Mouse (Mus musculus) adrenal gland, postnatal 25 days (tissue): ENCODE measurements around the gene Ddx10. TPM values are rescaled to one million over a fixed set of nuclear protein-coding genes. Genes with fewer than 3 reads are reported as not detected.
A peak's percentile ranks its signal among the peaks of the same experiment; 100 is the strongest.

ENCODE experiments used
- DNase-seq: peaks from one replicate; pipeline ENCODE4 v3.0.0; 2021; ENCODE audit warnings: mixed read lengths
- long read RNA-seq: library from polyadenylated mRNA; stranded (forward); transcript quantifications from one replicate; pipeline ENCODE4 v2.0.0, GENCODE M21; 2021
- total RNA-seq: library from RNA; stranded (reverse); gene quantifications from 2 replicates; pipeline ENCODE4 v1.2.3, GENCODE M21; 2021

Ddx10 gene
- 19.6 and 20.5 TPM in 2 replicates for total RNA-seq
- long read RNA-seq, transcript Ddx10-201 (18 exons, 3,128 nt) = major isoform, 31 of 37 reads
- long read RNA-seq, partial matches to known transcripts = 4 of 37 reads
- long read RNA-seq, other reads (novel, unspliced or antisense) = 2 of 37 reads

DNA sequence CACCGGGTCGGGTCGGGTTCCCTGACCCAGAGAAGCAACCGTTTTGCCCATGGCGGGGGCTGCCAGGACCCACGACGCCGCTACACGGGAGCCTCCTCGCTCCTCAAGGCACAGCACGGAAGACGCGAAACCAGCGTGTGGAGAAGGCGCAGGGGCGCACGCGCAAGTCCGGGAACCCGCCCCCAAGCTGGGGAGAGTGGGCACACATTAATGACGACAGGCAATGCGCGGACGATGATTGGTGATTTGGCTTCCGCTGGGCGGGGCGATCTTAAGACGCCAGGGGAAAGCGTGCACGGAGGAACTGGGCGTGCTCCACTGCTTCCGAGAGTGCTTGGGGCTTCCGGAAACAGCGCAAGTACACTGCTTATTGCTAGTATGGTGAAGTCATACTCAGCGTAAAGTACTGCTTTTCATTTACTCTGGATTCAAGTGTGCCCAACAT, at the start of gene Ddx10:
Ddx10 (minus strand) TSS at position 101 of the 445 bp plus-strand sequence.
- peak; percentile 96 for DNase-seq

DNA sequence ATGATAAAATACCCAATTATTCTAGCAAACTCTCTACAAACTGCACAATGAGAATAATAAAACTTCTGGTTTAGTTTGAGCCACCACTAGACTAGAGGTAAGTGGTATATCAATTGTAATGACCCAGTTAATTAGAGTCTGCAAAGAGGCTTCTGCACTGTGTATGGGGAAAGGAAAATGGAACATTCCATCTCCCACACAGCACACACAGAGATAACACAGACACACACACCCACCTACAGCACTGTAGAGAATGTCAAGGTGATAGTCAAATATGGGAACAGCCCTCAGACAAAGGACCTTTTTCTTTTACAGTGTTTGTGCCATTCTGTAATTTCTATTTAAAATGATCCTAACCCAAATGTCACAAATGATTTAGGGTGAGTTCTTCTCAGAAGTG, 45.0 kb upstream of the Ddx10 start:
- DNase-seq = no peak

DNA sequence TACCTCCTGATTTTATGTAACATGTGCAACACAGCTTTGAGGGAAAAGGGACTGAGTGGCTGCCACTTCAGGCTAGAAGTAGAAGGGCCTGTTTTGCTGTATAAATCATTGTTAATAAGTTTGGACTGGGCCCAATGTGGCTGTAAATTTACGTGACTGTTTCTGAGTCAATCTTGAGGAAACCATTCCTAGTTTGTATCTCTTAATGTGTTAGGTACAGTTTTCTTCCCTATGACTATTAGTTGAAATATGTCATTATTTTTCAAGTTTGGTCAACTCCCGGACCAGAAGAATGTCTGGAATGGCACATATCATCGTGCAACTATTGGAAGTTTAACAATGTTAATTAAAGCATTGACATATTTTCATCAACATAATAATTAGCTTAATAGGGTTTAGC, 42.2 kb upstream of the Ddx10 start:
- no peak for DNase-seq

DNA sequence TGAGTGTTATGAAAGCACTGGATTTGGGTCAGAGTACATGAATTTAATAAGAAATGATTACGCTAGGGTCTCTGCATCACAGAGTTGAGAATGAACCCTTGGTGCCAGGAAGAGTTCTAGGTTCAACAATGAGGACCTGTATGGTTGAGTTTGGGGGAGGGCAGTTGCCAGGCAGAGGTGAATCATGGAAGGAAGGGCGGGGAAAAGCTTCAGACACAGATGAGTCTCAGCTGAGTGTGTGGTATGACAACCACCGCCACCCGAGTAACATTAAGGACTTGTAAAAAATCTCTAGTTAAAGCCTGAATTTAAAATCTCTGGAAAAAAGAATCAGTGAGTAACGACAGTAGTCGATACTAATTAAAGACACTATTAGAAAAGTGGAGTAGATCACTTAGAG, 38.9 kb upstream of the Ddx10 start:
- DNase-seq = no peak

DNA sequence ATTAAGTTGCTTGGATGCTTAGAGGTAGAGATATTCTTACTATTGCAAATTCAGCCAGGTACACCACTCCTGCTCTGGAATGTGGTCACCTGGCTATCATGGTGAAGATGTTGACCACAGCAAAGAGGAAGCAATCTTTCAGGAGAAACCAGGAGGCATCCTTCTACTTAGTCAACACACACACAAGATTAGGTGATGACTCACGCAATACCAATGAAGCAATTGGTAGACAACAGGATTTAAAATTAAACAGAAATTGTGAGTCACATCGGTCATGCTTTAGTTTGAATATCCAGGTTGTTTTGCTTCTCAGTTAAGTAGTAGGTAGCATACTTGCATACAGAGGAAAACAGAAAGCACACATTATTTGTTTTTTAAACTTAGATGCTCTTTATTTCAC, 31.1 kb upstream of the Ddx10 start:
- no peak for DNase-seq

DNA sequence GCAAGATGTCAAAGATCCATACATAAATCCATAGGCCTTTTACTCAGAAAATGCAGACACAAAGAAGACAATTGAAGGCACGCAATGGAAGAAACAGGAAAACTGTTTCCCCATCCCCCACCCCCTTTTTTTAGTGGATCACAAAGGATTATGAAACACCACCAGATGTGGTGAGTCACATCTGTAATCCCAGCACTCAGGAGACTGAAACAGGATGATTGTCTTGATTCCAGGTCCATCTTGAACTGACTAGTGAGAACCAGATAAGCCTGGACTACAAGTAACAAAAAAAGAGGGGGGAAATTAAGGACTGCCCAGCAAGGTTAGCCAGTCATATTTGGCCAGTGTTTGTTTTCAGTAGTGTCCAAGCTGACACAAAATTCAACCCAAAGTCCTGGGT, 28.5 kb upstream of the Ddx10 start:
- DNase-seq = no peak

DNA sequence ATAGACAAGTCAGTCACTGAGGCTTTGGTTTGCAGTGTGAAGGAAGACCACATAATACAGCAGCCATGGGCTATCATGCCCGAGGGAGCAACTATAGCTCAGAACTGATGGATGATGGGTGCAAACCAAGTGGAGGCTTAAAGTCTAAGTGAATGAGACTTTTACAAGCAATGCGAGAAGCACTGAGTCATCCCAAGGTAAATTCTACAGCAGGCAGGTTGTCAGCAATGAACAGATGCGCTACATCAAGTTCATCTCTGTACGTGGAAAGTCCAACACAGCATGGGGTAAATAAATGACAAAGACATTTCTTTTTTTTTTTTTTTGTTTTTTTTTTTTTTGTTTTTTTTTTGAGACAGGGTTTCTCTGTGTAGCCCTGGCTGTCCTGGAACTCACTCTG, 24.9 kb upstream of the Ddx10 start:
- DNase-seq = no peak

DNA sequence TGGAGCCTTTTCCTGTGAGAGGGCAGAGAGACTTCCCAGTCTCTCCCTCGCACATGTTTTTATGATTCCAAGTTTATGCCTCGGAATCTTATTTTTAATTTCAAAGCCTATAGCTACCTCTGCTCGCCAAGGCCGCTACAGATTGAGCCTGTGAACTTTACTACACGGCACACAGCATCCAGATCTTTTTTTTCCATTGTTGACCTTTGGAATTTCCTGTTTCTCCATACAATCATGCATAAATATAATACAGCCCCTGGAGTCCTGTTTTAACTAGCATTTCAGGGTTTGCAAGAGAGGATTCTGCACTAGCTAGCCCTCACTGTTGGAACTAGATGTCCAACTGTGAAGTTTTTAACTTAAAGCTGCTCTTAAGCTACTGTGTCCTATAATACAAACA, 24.4 kb upstream of the Ddx10 start:
- no peak for DNase-seq

DNA sequence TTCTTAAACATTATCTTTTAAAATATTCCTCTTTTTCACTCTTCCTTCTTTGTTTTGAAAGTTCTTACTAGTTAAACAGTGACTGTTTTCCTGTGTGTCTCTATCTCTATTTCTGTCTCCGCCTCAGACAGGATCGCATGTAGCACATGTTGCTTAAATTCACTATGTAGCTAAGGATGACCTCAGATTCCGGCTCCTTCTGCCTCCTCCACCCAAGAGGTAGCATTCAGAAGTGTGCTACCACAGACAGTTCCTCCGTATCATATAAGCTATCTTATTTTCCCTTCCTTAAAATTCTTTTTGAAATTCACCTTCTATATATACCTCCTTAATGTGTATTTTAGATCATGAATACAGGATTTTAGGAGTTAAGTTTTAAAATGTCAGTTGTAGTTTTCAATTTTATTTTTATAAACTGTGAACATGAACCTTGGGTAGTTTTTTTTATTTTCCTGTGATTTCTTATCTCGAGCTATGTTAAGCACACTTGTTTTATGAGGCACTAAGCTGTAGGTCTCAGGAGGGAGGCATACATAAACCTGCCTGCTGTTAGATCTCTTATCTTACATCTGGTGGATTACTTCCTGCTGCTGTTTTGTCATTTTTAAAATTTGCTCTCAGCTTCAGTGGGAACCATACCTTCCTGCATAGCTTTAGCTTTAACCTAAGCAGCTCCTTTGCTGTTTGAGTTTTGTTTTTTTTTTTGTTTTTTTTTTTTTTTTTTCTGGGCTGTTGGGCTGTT, 23.6 kb upstream of the Ddx10 start:
- no peak for DNase-seq

DNA sequence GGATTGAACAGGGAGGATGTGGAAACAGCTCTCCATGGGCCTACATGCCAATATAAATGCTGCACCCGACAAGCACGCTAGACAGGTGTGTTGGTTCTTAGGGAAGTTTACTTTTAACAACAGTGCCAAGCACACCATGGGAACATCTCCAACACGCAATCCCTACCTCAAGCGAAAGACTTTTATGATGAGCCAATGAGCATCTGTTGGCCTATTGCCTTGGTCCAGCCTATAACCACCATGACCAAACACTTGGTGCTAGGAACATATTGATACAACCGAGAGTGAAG, 21.6 kb upstream of the Ddx10 start:
- DNase-seq = no peak

DNA sequence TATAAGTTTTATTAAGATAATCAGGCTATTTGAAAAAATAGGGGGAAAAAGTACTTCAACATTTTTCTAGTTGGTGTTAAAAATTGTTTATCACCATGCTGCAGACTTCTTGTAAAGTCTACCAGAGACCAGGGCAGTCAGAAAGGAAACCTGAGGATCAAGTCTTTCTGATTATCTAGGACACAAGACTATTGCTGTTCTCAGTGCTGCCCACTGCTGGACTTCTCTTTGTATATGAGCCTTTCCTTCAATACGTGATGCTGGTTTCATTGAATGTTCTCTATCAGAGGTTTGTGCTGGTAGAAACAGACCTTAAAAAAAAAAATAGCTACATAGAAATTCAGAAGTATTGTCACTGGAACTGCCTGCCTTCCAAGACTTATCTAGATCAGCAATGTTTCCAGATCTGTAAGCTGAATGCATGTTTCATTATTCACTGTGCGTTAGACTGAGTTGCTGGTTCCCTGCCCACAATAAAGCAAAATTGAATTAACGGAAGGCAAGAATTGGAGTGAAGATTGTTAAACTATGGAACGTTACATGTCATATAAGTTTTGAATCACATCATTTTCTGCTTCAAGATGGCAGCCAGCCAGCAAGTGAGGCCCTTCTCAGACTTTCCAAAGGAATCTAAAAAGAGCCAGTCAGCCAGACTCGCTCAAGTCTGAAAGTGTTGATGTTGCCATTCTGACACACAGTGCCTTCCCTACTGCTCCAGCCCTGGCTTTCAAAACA, 21.0 kb upstream of the Ddx10 start:
- peak; percentile 8 for DNase-seq

DNA sequence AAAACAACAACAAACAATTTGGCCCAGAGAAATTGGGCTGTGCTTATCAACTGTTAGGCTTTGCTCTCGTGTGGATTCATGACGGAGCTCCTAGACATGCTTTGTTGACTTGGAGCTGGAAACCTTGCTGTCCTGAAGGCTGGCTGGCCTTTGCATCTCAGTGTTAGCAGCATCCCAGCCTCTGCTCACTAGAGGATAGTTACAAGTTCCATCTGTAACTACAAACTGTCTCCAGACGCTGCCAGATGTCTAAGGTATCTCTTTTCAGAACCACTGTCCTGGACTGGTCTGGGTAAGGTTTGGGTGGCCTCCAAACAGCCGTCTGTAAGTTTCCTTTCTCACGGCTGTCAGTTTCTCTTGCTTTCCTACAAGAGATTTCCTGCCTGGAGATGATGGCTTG, 20.2 kb upstream of the Ddx10 start:
- DNase-seq = no peak

DNA sequence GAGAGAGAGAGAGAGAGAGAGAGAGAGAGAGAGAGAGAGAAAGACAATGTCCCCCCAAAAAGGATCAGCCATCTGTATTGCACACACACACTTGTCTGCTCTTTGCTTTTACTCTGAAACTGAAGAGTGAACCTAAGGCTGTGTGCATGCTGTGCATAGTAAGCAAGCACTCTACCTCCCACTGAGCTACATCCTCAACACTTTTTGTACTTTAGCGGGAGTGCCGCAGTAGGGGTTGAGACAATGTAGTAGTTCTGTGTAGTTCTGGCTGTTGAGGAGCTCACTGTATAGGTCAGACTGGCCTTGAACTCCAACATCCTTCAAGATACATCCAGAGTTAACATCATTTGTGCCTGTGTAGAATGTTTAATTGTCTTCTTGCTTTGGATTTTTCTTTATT, 17.7 kb upstream of the Ddx10 start:
- no peak for DNase-seq

DNA sequence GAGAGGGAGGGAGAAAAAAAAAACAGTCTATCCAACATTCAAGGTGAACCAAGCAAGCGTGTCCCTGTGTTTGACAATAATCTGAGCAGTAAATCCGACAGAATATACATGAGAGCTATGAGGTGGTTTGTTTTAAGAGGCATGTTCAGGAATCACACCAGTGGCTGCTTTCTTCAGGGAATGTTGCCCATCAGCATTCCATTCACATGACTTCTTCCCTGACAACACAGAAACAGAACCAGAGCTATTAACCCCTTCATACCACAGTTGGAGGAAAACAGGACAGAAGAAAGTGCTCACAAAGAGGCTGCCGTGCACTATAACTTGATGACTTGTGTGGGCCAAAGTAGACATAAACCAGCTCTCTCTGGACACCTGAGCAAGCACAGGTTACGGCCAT, 16.5 kb upstream of the Ddx10 start:
- no peak for DNase-seq

DNA sequence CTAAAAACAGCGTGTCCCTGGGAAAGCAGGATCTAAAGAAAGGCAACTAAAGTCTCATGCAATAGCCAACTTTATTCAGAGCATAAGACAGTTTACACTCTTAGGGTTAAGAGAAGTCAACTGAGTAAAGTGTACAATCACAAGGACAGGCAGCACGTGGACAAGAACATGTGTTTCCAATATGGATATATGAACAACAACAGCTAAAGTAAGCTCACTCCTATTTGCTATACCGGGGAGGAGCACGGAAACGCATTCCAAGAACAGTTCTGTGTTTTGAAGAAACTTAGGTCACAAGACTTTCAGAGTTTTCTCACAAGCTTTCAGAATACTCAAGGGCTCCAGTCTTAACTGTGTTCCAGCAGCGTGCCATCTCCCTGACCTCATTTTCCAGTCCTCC, 10.3 kb upstream of the Ddx10 start:
- DNase-seq = no peak

DNA sequence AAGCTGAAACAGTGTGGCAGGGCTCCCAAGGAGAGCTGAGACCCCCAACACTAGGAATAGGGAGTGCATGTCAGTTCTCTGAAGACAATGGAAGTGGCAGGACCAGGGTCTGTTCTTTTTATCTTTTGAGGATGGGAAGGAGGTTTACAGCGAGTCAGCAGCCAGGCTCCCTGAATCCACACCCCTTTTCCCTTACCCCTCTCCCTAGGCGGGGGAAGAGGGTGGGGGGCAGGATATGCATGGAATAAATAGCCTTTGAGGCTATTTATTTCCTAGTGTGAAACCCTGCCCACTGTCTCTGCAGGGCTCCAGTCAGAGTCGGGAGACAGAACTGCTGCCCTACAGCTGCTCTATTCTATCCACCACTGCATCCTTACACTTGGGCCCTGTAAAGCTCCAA, 9.9 kb upstream of the Ddx10 start:
- no peak for DNase-seq

DNA sequence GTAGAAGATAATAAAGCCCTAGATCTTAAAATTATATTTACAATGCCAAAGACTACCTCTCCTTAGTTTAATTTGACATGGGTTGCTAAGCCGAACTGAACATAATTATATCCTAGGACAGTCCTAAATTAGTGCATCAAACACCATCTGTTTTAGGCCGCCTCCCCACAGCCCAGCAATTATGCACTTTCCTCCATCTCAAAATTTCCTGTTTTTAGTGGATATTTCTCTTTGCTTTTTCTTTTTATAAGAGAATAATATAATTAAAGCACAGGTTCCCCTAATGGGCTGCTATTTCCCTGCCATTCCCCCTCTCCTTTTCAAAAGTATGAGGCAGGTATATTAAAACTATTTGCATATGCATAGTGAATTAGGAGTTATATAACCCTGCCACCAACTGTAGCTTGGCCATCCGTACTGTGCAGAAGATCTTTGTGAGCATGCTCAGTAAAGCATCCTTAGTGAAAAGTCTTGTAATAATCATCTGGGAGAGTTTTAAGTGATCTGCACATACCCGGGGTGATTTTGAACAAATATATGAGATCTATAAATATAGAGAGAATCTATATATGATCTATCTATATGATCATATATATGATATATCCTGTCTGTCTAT, 8.9 kb upstream of the Ddx10 start:
- DNase-seq = no peak

DNA sequence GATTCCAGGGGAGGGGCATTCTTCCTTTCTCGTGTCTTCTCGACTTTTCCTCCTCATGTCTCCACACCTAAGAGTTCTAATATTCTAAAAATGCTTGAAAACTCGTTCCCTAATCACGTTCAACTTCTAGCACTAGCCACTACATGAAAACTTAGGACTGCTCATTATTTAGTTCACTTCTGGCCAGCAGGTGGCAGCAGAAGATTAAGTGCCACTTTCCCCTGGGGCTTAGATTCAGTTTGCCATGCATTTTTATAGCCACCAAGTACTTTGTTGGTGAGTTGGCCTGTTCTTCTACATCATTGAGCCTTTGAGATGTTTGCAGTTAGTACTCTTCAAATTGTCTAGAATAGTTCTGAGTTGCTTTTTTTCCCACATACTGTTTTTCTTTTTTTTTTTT, 6.5 kb upstream of the Ddx10 start:
- peak; percentile 74 for DNase-seq

DNA sequence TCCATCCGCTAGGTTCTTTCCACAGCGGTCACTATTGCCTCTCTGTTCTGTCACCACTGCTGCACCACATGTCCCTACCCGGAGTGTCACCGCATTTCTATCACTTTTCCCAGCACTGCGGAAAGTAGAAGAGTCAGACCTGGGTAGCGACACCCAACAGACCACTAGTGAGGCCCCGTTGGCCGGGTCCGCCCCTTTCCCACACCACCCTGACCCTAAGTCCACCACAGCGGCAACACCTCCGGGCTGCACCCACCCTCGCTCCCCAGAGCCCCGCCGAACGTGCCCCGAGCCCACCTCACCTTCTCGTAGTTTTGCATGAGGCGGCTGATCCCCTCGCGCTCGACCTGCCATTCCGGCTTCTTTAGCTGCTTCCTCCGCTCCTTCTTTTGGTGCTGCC, 337 bp downstream of the Ddx10 start:
- DNase-seq = peak; percentile 3

DNA sequence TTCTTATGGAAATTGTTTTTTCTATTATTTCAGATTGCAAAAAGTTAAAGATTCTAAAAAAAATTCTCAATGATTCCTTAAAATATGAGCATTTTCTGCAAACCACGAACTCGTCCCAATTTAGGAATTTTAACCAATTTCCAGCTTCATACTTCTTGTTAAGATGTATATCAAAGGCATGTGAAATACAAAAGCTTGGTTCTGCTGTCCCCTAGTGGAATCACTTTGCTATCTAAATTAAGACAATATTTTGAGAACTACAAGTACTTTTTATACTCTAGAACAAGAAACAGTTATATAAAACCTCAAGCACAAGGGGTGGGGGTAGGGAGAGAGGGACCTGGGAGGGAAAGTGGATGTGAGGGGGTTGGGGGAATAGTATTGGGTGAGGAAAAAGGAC, 29.7 kb downstream of the Ddx10 start:
- no peak for DNase-seq

DNA sequence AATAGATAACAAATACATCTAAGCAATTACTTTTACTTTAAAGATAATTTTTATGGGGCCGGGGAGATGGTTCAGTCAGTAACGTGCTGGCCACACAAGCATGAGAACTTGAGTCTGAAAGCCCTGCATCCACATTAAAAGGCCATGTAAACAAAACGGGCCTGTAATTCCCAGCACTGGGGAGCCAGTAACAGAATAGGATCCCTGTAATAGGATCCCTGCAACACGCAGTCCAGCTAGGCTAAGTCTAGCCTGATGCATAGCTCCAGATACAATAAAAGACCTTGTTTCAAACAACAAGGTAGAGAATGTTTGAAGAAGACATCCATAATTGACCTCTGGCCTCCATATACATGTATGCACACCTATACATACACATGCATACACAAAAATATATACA, 39.6 kb downstream of the Ddx10 start:
- no peak for DNase-seq

DNA sequence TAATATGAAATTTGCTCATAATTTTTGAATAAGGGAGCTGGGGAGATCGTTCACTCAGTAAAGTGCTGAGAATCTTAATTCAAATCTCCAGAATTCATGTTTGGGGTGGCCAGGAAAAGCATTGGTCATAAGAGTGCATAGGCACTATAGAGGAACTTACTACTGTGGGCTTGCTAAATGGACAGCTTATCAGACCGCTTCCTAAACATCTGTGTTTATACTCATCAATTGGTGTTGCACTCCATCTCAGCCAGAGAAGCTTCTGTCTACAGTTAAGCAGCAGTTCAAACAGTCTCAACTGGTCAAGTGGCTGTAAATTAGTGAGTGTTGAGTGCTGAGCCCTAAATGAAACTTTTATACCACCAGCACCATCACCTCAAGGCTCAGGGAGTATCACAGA, 73.3 kb downstream of the Ddx10 start:
- no peak for DNase-seq

DNA sequence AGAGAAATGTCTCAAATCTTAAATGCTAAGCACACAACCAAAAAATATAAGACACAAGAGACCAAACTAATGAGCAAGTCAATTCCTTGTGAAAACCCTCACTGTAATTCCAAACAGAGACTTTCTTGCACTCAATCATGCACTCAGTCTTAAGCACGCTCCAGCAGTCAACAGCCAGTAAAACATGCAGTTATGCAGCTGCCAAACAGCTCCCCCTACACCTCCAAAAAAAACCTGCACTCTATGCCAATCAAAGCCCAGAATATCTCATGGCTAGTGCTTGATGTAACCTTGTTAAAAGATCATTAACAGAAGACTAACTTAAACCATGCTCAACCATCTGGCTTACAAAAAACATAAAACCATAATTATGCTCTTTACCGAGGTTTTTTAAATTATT, 74.6 kb downstream of the Ddx10 start:
- no peak for DNase-seq

DNA sequence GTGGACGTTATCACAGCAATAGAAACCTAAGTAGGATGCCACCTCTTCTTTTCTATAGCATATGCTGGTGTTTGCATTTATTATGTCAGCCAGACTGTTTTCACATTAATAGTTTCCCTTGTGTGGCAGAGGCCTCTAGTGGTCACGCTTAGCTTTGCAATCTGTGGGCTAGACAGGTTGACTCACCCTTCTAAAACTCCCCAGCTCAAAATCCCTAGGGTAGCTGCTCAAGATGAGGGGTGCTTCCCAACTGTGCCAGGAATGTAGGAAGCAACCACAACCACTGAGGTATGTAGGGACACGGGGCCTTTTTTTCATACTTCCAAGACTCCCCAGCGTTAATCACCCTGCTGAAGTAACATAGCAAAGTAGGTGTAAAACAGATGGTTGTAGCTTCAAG, 103.6 kb downstream of the Ddx10 start:
- DNase-seq = peak; percentile 52
